ENCODE assay signal across 8 mouse cellular contexts in genomic region chr4:116150862-116151221, GRCm38 (mm10). TPM values are rescaled to one million over a fixed set of nuclear protein-coding genes. Genes with fewer than 3 reads are reported as not detected.
DNase-seq lines count a peak whose midpoint lies in the region; ATAC-seq and TF ChIP-seq lines count a peak whose summit lies in the region.

No protein-coding gene starts in this region.

- peaks cover 11% of the 10 kb centered on the region for H3K79me2 ChIP-seq in CH12.LX (replicated peaks; ENCODE audit: control insufficient read depth, extremely low read depth, insufficient read depth, poor library complexity, severe bottlenecking)

- no peak for DNase-seq in heart, adult 8-10 months (ENCODE audit: low spot score)
- DNase-seq in CH12.LX (ENCODE audit: extremely low read depth): no peak
- no peak for DNase-seq in liver, embryonic 13.5 days
- no peak for DNase-seq in urinary bladder, postnatal 36 days (ENCODE audit: low spot score in 2 of 2)
- no peak for DNase-seq in c-Kit-positive CD71-positive TER-119-positive erythroid progenitor cells, embryonic 14.5 days (ENCODE audit: low spot score)
- DNase-seq in cerebellum, postnatal 10 days: no peak

- peaks cover 28% of the 10 kb centered on the region for H3K36me3 ChIP-seq in heart, embryonic 11.5 days (ENCODE audit: control insufficient read depth, insufficient read depth, low read length)
- H3K36me3 ChIP-seq in CH12.LX (replicated peaks in 1 of 2; ENCODE audit: control insufficient read depth in 1 of 2, insufficient read depth in 1 of 2, low read length in 1 of 2): peaks cover 39 to 44% of the 10 kb centered on the region in 2 experiments
- peaks cover 42% of the 10 kb centered on the region for H3K36me3 ChIP-seq in forebrain, embryonic 12.5 days (replicated peaks)
- H3K36me3 ChIP-seq in liver, embryonic 13.5 days: peaks cover 42% of the 10 kb centered on the region

- H3K9me3 ChIP-seq in heart, embryonic 11.5 days (replicated peaks; ENCODE audit: control insufficient read depth, low read length): no peaks in the 10 kb centered on the region
- H3K9me3 ChIP-seq in CH12.LX (replicated peaks; ENCODE audit: low read length): peaks cover 5% of the 10 kb centered on the region
- no peaks in the 10 kb centered on the region for H3K9me3 ChIP-seq in forebrain, embryonic 12.5 days
- H3K9me3 ChIP-seq in liver, embryonic 13.5 days (replicated peaks): no peaks in the 10 kb centered on the region

- no peak for TF ChIP-seq RAD21 in CH12.LX (IDR thresholded peaks at IDR 0.05; ENCODE audit: low read depth, low read length)

- in situ Hi-C loops in CH12.LX (cut with MboI; ENCODE audit: low pct_ligation_motif_present, low pct_unique_long_range_greater_than_20kb, low sequenced_read_pairs): loop anchor here (25.0 kb wide), 2 partner anchors 186 to 661 kb away; partner anchors contain the start of genes Hpdl, Mutyh and Toe1

- H3K27me3 ChIP-seq in heart, embryonic 11.5 days (ENCODE audit: control insufficient read depth, insufficient read depth, low read length): no peaks in the 10 kb centered on the region
- no peaks in the 10 kb centered on the region for H3K27me3 ChIP-seq in CH12.LX (replicated peaks)
- no peaks in the 10 kb centered on the region for H3K27me3 ChIP-seq in forebrain, embryonic 12.5 days
- no peaks in the 10 kb centered on the region for H3K27me3 ChIP-seq in liver, embryonic 13.5 days

- peak overlapping the region; percentile 81 for H3K4me2 ChIP-seq in heart, embryonic 11.5 days
- H3K4me2 ChIP-seq in CH12.LX (ENCODE audit: insufficient read depth, low read depth, poor library complexity, severe bottlenecking): peak overlapping the region; percentile 91
- peak overlapping the region; percentile 74 for H3K4me2 ChIP-seq in forebrain, embryonic 12.5 days
- peak overlapping the region; percentile 92 for H3K4me2 ChIP-seq in liver, embryonic 13.5 days

- peaks cover 6% of the 10 kb centered on the region for H3K4me1 ChIP-seq in heart, embryonic 11.5 days (ENCODE audit: control insufficient read depth, insufficient read depth, low read length)
- peaks cover 6 to 18% of the 10 kb centered on the region in 2 experiments; a peak in 2 of 4 replicates for H3K4me1 ChIP-seq in CH12.LX (ENCODE audit: control insufficient read depth in 1 of 2, insufficient read depth in 2 of 2)
- H3K4me1 ChIP-seq in forebrain, embryonic 12.5 days: peaks cover 13% of the 10 kb centered on the region
- peaks cover 27% of the 10 kb centered on the region for H3K4me1 ChIP-seq in liver, embryonic 13.5 days (replicated peaks)

- H3K27ac ChIP-seq in heart, embryonic 11.5 days (ENCODE audit: low read depth, low read length): peak overlapping the region; percentile 88
- H3K27ac ChIP-seq in CH12.LX (ENCODE audit: insufficient read depth, low read depth): no peak overlapping the region
- peak overlapping the region; percentile 75 for H3K27ac ChIP-seq in forebrain, embryonic 12.5 days
- H3K27ac ChIP-seq in liver, embryonic 13.5 days: peak overlapping the region; percentile 74

- WGBS in heart, embryonic 11.5 days (ENCODE audit: insufficient replicate concordance): 13% methylated on average over 4 of the region's 4 CpGs
- WGBS in forebrain, embryonic 12.5 days: 27% methylated on average over 4 of the region's 4 CpGs
- 26% methylated on average over 4 of the region's 4 CpGs for WGBS in liver, embryonic 13.5 days (ENCODE audit: insufficient replicate concordance)

- TF ChIP-seq CTCF in CH12.LX (conservative IDR thresholded peaks at IDR 0.05 in 1 of 2, IDR thresholded peaks at IDR 0.05 in 1 of 2; ENCODE audit: low read depth in 2 of 2, low read length in 2 of 2): no peak

- TF ChIP-seq POLR2A in CH12.LX (IDR thresholded peaks at IDR 0.05; ENCODE audit: low read depth, low read length): no peak

- 0 out of 2 replicates have a peak, but pooled peaks have one; percentile 1 for ATAC-seq in heart, embryonic 11.5 days (replicated peaks; ENCODE audit: insufficient number of reproducible peaks, low FRiP score, low TSS enrichment)
- peak; percentile 19; the same call in 1 of the 2 replicates for ATAC-seq in forebrain, embryonic 12.5 days (ENCODE audit: low FRiP score)
- no peak; the same call in 1 of the 2 replicates for ATAC-seq in liver, embryonic 13.5 days (ENCODE audit: low read depth)

- peak overlapping the region; percentile 90 for H3K4me3 ChIP-seq in heart, embryonic 11.5 days (ENCODE audit: low read depth, low read length)
- H3K4me3 ChIP-seq in CH12.LX (replicated peaks in 1 of 3; ENCODE audit: low read depth in 2 of 3, low read length in 2 of 3, poor library complexity in 1 of 3): peak overlapping the region; percentile 69 to 87 (median 84)
- H3K4me3 ChIP-seq in forebrain, embryonic 12.5 days (replicated peaks): peak overlapping the region; percentile 72
- H3K4me3 ChIP-seq in liver, embryonic 13.5 days (replicated peaks): peak overlapping the region; percentile 74

- dilution Hi-C loops in CH12.LX (cut with MboI; ENCODE audit: extremely low pct_ligation_motif_present, extremely low pct_unique_long_range_greater_than_20kb, low sequenced_read_pairs): no loop called here

- H3K9ac ChIP-seq in heart, embryonic 11.5 days (ENCODE audit: low read depth, low read length): peak overlapping the region; percentile 96
- H3K9ac ChIP-seq in CH12.LX (ENCODE audit: insufficient read depth, low read depth): peak overlapping the region; percentile 97
- peak overlapping the region; percentile 91 for H3K9ac ChIP-seq in forebrain, embryonic 12.5 days
- peak overlapping the region; percentile 88 for H3K9ac ChIP-seq in liver, embryonic 13.5 days

- no peak for TF ChIP-seq EP300 in CH12.LX (IDR thresholded peaks at IDR 0.05; ENCODE audit: low read length)

TF ChIP-seq in CH12.LX, 34 proteins besides CTCF, POLR2A, EP300 and RAD21:
- TF ChIP-seq JUND (conservative IDR thresholded peaks at IDR 0.05; ENCODE audit: low read depth, low read length): no peak
- 0 out of 2 replicates have a peak, but pooled peaks have one; percentile 29 for TF ChIP-seq MAX (IDR thresholded peaks at IDR 0.05; ENCODE audit: low read length)
- TF ChIP-seq ZKSCAN1 (IDR thresholded peaks at IDR 0.05; ENCODE audit: borderline replicate concordance, low read depth, low read length): no peak
- no peak for TF ChIP-seq MAZ (IDR thresholded peaks at IDR 0.05; ENCODE audit: low read depth, low read length)

RNA-seq across cellular contexts. Expression of gene Lurap1, which starts 0.3 kb away (rescaled TPM):
- polyA plus RNA-seq in heart, embryonic 11.5 days (2014; fragmentation: Nextera tagmentation; extraction: Ambion mirVana): 1.6 and 2.3 TPM in 2 replicates
- total RNA-seq in heart, adult 8-10 months (2022): 1 to 10 TPM; 3.6 to 5.3 (median 4.9) TPM
- total RNA-seq in CH12.LX (2012; rRNA removed): 0.21 TPM in 1 of 2 replicates, not detected in the other
- total RNA-seq in CH12.LX (2014; rRNA removed): not detected in 2 replicates
- 0.10 and 0.14 TPM in 2 replicates for polyA plus RNA-seq in CH12.LX (2012; ENCODE audit: insufficient read length, low read depth)
- 2.0 and 2.2 TPM in 2 replicates for polyA plus RNA-seq in forebrain, embryonic 12.5 days (2016; fragmentation: Nextera tagmentation; extraction: Ambion mirVana)
- 0.23 and 0.25 TPM in 2 replicates for polyA plus RNA-seq in liver, embryonic 13.5 days (2015; fragmentation: Nextera tagmentation; extraction: Ambion mirVana)

RNA-seq across cellular contexts. Expression of gene Tspan1, which starts 16.6 kb away (rescaled TPM):
- not detected in 2 replicates for polyA plus RNA-seq in heart, embryonic 11.5 days (2014; fragmentation: Nextera tagmentation; extraction: Ambion mirVana)
- total RNA-seq in heart, adult 8-10 months (2022): under 1 TPM in 1 of 4 experiments, not detected in 3; 0.55 TPM
- total RNA-seq in CH12.LX (2012; rRNA removed) (0.08 and 0.13 TPM in 2 replicates), CH12.LX (2014; rRNA removed) (not detected in 2 replicates)
- 0.12 TPM in 1 of 2 replicates, not detected in the other for polyA plus RNA-seq in CH12.LX (2012; ENCODE audit: insufficient read length, low read depth)
- polyA plus RNA-seq in forebrain, embryonic 12.5 days (2016; fragmentation: Nextera tagmentation; extraction: Ambion mirVana): 0.22 TPM in 1 of 2 replicates, not detected in the other
- polyA plus RNA-seq in liver, embryonic 13.5 days (2015; fragmentation: Nextera tagmentation; extraction: Ambion mirVana): 0.09 TPM in 1 of 2 replicates, not detected in the other

RNA-seq across cellular contexts. Expression of gene 1700042G07Rik, which starts 22.3 kb away (rescaled TPM):
- not detected in 2 replicates for polyA plus RNA-seq in heart, embryonic 11.5 days (2014; fragmentation: Nextera tagmentation; extraction: Ambion mirVana)
- total RNA-seq in heart, adult 8-10 months (2022): not detected
- total RNA-seq in CH12.LX (2012; rRNA removed): not detected in 2 replicates
- total RNA-seq in CH12.LX (2014; rRNA removed): not detected in 2 replicates
- not detected in 2 replicates for polyA plus RNA-seq in CH12.LX (2012; ENCODE audit: insufficient read length, low read depth)
- not detected in 2 replicates for polyA plus RNA-seq in forebrain, embryonic 12.5 days (2016; fragmentation: Nextera tagmentation; extraction: Ambion mirVana)
- not detected in 2 replicates for polyA plus RNA-seq in liver, embryonic 13.5 days (2015; fragmentation: Nextera tagmentation; extraction: Ambion mirVana)

RNA-seq across cellular contexts. Expression of gene Gm49337, which starts 22.3 kb away (rescaled TPM):
- not detected in 2 replicates for polyA plus RNA-seq in heart, embryonic 11.5 days (2014; fragmentation: Nextera tagmentation; extraction: Ambion mirVana)
- not detected for total RNA-seq in heart, adult 8-10 months (2022)
- not detected in 2 replicates for total RNA-seq in CH12.LX (2012; rRNA removed)
- total RNA-seq in CH12.LX (2014; rRNA removed): not detected in 2 replicates
- polyA plus RNA-seq in CH12.LX (2012; ENCODE audit: insufficient read length, low read depth): not detected in 2 replicates
- not detected in 2 replicates for polyA plus RNA-seq in forebrain, embryonic 12.5 days (2016; fragmentation: Nextera tagmentation; extraction: Ambion mirVana)
- polyA plus RNA-seq in liver, embryonic 13.5 days (2015; fragmentation: Nextera tagmentation; extraction: Ambion mirVana): not detected in 2 replicates

RNA-seq across cellular contexts. Expression of gene Pomgnt1, which starts 27.2 kb away (rescaled TPM):
- 57.9 and 62.2 TPM in 2 replicates for polyA plus RNA-seq in heart, embryonic 11.5 days (2014; fragmentation: Nextera tagmentation; extraction: Ambion mirVana)
- total RNA-seq in heart, adult 8-10 months (2022): 10 to 100 TPM; 58.8 to 63.2 (median 62.0) TPM
- total RNA-seq in CH12.LX (2012; rRNA removed) (33.0 and 52.2 TPM in 2 replicates), CH12.LX (2014; rRNA removed) (39.9 and 40.7 TPM in 2 replicates)
- polyA plus RNA-seq in CH12.LX (2012; ENCODE audit: insufficient read length, low read depth): 40.2 and 42.8 TPM in 2 replicates
- polyA plus RNA-seq in forebrain, embryonic 12.5 days (2016; fragmentation: Nextera tagmentation; extraction: Ambion mirVana): 58.6 and 59.5 TPM in 2 replicates
- polyA plus RNA-seq in liver, embryonic 13.5 days (2015; fragmentation: Nextera tagmentation; extraction: Ambion mirVana): 13.3 and 14.4 TPM in 2 replicates
